Mouse (Mus musculus): ENCODE results near the gene Ccdc14. TPM values are rescaled to one million over a fixed set of nuclear protein-coding genes. Genes with fewer than 3 reads are reported as not detected.

The Ccdc14 gene
- polyA plus RNA-seq, 1 experiment from 2014 or later = 8.5 TPM

DNA sequence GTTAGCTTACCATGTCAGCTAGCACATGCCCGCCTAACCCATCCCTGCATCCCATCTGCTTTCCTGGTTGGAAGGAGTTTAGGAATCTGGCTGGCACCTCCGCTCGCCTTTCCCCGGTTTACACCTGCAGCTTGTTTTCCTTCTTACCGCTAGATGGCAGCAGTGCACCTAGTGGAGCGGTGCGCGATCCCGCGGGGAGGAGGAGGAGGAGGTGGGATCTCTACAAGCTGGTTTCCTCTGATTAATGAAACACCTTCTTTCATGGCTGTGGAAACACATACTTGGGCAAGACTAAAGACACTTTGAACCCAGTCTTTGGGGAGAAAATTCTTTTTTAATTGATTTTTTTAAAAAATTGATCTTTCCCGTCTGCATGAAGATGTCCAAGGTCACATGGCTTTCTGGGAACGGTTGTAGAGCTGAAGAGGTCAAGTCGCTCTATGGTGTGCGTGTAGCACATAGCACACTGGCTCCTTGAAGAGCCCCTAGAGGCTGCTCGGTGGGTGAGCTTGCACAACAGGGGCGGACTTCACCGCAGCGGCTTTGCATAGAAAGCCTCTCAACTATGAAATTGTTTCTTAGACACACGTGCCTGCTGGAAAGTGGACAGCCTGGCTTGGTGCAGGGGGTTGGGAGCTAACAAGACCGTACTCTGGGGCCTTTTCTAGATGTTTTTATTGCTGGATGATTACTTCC, 23.2 kb upstream of the Ccdc14 start:
- no peaks in the 10 kb centered on the region for H3K9me3 ChIP-seq (ENCODE audit: control insufficient read depth, low read length)
- no peaks in the 10 kb centered on the region for H3K36me3 ChIP-seq (ENCODE audit: control insufficient read depth, insufficient read depth, low read length)
- no peak overlapping the region for H3K27ac ChIP-seq (ENCODE audit: low read depth, low read length)
- no peaks in the 10 kb centered on the region for H3K4me1 ChIP-seq (replicated peaks; ENCODE audit: control insufficient read depth, insufficient read depth, low read length)
- H3K9ac ChIP-seq (ENCODE audit: low read depth, low read length) = no peak overlapping the region
- H3K4me3 ChIP-seq (ENCODE audit: low read depth, low read length) = no peak overlapping the region
- WGBS = 14% methylated on average over 20 of the region's 20 CpGs
- ATAC-seq (replicated peaks; ENCODE audit: low FRiP score) (no peak), DNase-seq (ENCODE audit: low spot score) (peak; percentile 57)
- peak overlapping the region; percentile 59 for H3K4me2 ChIP-seq
- peaks cover 6% of the 10 kb centered on the region for H3K27me3 ChIP-seq (replicated peaks; ENCODE audit: control insufficient read depth, insufficient read depth, low read length)

DNA sequence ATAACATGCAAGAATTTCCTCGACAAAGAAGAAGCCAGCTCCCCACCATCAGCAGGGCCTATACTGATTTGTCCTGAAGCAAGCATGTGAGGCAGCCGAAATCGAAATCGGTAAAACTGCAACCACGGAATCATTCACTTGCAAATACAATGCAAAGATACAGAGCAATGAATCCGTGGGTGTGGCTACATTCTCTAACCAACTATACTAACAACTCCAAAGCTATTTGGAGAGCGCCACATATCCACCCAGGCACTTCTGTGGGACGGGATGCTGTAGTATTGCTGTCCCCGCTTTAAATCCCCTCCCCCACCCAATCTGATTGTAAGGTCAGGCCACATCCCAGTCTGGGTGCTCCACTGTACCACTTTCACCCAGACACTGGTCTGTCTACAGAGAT, 22.1 kb upstream of the Ccdc14 start:
- Histone ChIP-seq H3K4me2 (no peak overlapping the region), H3K27ac (ENCODE audit: low read depth, low read length) (no peak overlapping the region), H3K4me3 (ENCODE audit: low read depth, low read length) (no peak overlapping the region), H3K4me1 (replicated peaks; ENCODE audit: control insufficient read depth, insufficient read depth, low read length) (no peaks in the 10 kb centered on the region), H3K27me3 (replicated peaks; ENCODE audit: control insufficient read depth, insufficient read depth, low read length) (peaks cover 6% of the 10 kb centered on the region), H3K36me3 (ENCODE audit: control insufficient read depth, insufficient read depth, low read length) (no peaks in the 10 kb centered on the region), H3K9ac (ENCODE audit: low read depth, low read length) (no peak overlapping the region), H3K9me3 (ENCODE audit: control insufficient read depth, low read length) (no peaks in the 10 kb centered on the region)
- 68% methylated on average over 9 of the region's 9 CpGs for WGBS
- no peak for ATAC-seq (replicated peaks; ENCODE audit: low FRiP score)
- no peak for DNase-seq (ENCODE audit: low spot score)

DNA sequence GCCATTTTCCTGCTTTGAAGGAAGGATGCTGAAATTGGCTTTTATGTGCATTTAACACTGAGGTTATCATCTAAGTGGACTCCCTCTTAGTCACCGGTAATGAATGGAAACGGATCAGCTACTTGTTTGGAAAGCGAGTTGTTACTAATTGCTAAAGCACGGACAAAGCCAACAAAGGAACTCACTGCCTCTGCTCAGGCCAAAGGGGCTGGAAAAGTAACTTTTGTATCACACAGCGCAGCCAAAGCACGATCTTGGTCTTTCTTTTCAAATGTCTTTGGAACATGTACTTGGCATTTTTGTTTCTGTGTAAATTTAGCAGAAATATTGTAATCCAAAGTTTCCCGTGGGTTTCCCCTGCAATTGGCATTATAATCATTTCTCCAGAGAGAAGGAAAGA, 18.4 kb upstream of the Ccdc14 start:
- Histone ChIP-seq H3K4me3 (ENCODE audit: low read depth, low read length) (no peak overlapping the region), H3K4me2 (no peak overlapping the region), H3K27me3 (replicated peaks; ENCODE audit: control insufficient read depth, insufficient read depth, low read length) (peaks cover 6% of the 10 kb centered on the region), H3K9ac (ENCODE audit: low read depth, low read length) (no peak overlapping the region), H3K9me3 (ENCODE audit: control insufficient read depth, low read length) (no peaks in the 10 kb centered on the region), H3K4me1 (replicated peaks; ENCODE audit: control insufficient read depth, insufficient read depth, low read length) (no peaks in the 10 kb centered on the region), H3K27ac (ENCODE audit: low read depth, low read length) (no peak overlapping the region), H3K36me3 (ENCODE audit: control insufficient read depth, insufficient read depth, low read length) (no peaks in the 10 kb centered on the region)
- DNase-seq (ENCODE audit: low spot score) = no peak
- 75% methylated on average over 7 of the region's 7 CpGs for WGBS
- no peak for ATAC-seq (replicated peaks; ENCODE audit: low FRiP score)

DNA sequence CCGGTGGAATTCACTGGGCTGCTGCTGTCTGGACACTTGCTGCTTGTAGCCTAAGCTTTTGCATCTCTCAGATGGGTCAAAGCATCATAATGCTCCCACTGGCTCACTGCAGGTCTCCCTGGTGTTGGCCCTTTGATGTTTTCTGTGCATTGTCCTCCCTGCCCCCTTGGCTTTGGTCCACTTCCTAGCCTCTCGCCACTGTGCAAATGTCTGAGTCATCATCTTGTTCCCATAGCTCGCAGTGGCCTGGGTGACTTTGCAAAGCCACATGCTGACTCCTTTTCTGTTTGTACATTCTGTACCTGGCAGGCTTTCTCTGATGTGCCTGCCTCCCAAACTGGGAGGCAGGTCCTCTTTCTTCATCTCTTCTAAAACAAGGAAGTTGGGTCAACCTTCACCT, 17.6 kb upstream of the Ccdc14 start:
- Histone ChIP-seq H3K27ac (ENCODE audit: low read depth, low read length) (no peak overlapping the region), H3K9ac (ENCODE audit: low read depth, low read length) (no peak overlapping the region), H3K36me3 (ENCODE audit: control insufficient read depth, insufficient read depth, low read length) (no peaks in the 10 kb centered on the region), H3K9me3 (ENCODE audit: control insufficient read depth, low read length) (no peaks in the 10 kb centered on the region), H3K4me1 (replicated peaks; ENCODE audit: control insufficient read depth, insufficient read depth, low read length) (no peaks in the 10 kb centered on the region), H3K27me3 (replicated peaks; ENCODE audit: control insufficient read depth, insufficient read depth, low read length) (peaks cover 6% of the 10 kb centered on the region), H3K4me2 (no peak overlapping the region), H3K4me3 (ENCODE audit: low read depth, low read length) (no peak overlapping the region)
- no peak for ATAC-seq (replicated peaks; ENCODE audit: low FRiP score)
- WGBS = 62% methylated on average over 3 of the region's 3 CpGs
- no peak for DNase-seq (ENCODE audit: low spot score)

DNA sequence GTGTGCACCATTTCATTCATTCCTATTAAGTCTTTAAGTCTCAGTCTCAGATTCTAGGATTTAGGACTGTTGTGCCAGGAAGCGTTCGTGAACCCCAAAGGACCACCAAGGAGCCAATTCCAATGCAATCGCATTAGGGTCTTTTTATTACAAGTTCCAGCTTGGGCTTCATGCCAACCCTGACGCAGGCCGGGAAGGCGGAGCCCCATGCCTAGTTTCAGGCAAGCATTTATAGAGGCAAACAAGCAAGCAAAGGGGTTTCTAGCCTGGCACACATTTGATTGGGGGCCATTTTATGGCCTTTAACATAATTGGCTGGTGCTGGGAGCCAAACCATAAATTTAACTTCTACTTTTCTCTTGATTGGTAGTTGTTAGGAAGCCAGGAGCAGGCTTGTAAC, 16.1 kb upstream of the Ccdc14 start:
- no peak overlapping the region for H3K9ac ChIP-seq (ENCODE audit: low read depth, low read length)
- no peak for DNase-seq (ENCODE audit: low spot score)
- H3K4me1 ChIP-seq (replicated peaks; ENCODE audit: control insufficient read depth, insufficient read depth, low read length) = no peaks in the 10 kb centered on the region
- H3K27ac ChIP-seq (ENCODE audit: low read depth, low read length) = no peak overlapping the region
- H3K9me3 ChIP-seq (ENCODE audit: control insufficient read depth, low read length) = no peaks in the 10 kb centered on the region
- no peaks in the 10 kb centered on the region for H3K36me3 ChIP-seq (ENCODE audit: control insufficient read depth, insufficient read depth, low read length)
- WGBS = 87% methylated on average over 6 of the region's 6 CpGs
- H3K4me2 ChIP-seq = no peak overlapping the region
- no peaks in the 10 kb centered on the region for H3K27me3 ChIP-seq (replicated peaks; ENCODE audit: control insufficient read depth, insufficient read depth, low read length)
- H3K4me3 ChIP-seq (ENCODE audit: low read depth, low read length) = no peak overlapping the region
- no peak for ATAC-seq (replicated peaks; ENCODE audit: low FRiP score)

DNA sequence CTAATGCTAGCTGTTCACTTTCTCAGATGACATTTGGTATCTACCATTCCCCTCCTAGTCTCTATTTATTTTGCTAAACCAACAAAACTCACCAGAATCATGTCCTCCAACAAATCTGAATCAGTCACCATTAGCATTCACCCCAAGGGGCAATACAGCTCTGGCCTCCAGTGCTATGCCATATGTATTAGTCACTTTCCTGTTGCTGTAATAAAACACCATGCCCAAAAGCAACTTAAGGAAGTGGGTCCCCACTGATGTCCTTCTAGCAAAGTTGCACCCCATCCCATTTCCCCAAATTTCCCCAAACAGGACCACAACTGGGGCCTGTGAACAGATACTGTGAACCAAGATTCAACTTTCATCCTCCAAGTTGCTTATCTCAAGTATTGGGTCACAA, 8.6 kb upstream of the Ccdc14 start:
- Histone ChIP-seq H3K36me3 (ENCODE audit: control insufficient read depth, insufficient read depth, low read length) (no peaks in the 10 kb centered on the region), H3K4me3 (ENCODE audit: low read depth, low read length) (no peak overlapping the region), H3K4me1 (replicated peaks; ENCODE audit: control insufficient read depth, insufficient read depth, low read length) (no peaks in the 10 kb centered on the region), H3K9me3 (ENCODE audit: control insufficient read depth, low read length) (no peaks in the 10 kb centered on the region), H3K4me2 (no peak overlapping the region), H3K27ac (ENCODE audit: low read depth, low read length) (no peak overlapping the region), H3K27me3 (replicated peaks; ENCODE audit: control insufficient read depth, insufficient read depth, low read length) (no peaks in the 10 kb centered on the region), H3K9ac (ENCODE audit: low read depth, low read length) (no peak overlapping the region)
- ATAC-seq (replicated peaks; ENCODE audit: low FRiP score) (no peak), DNase-seq (ENCODE audit: low spot score) (no peak)

DNA sequence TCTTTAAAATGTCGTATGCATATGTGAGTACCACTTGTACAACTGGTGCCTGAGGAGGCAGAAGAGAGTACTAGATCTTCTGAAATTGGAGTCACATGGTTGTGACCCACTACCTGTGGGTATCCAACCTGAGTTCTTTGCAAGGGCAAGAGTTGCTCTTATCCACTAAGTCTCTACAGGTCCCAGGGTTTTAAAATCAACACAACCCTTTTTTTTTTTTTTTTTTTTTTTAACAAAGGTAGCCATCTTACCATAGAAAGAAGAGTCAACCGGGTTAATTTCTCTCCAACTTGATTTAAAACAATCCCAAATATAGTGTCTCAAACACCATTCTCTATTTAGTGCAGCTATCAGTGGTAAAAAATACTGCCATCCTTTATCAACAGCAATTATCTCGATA, 537 bp upstream of the Ccdc14 start:
- Histone ChIP-seq H3K27ac (ENCODE audit: low read depth, low read length) (no peak overlapping the region), H3K4me3 (ENCODE audit: low read depth, low read length) (peak overlapping the region; percentile 69), H3K9me3 (ENCODE audit: control insufficient read depth, low read length) (no peaks in the 10 kb centered on the region), H3K4me2 (no peak overlapping the region; the same call in 1 of the 2 replicates), H3K27me3 (replicated peaks; ENCODE audit: control insufficient read depth, insufficient read depth, low read length) (no peaks in the 10 kb centered on the region), H3K36me3 (ENCODE audit: control insufficient read depth, insufficient read depth, low read length) (no peaks in the 10 kb centered on the region), H3K9ac (ENCODE audit: low read depth, low read length) (no peak overlapping the region), H3K4me1 (replicated peaks; ENCODE audit: control insufficient read depth, insufficient read depth, low read length) (peaks cover 6% of the 10 kb centered on the region)
- no peak for DNase-seq (ENCODE audit: low spot score)
- WGBS = 67% methylated on average over 3 of the region's 3 CpGs
- ATAC-seq (replicated peaks; ENCODE audit: low FRiP score) = no peak

DNA sequence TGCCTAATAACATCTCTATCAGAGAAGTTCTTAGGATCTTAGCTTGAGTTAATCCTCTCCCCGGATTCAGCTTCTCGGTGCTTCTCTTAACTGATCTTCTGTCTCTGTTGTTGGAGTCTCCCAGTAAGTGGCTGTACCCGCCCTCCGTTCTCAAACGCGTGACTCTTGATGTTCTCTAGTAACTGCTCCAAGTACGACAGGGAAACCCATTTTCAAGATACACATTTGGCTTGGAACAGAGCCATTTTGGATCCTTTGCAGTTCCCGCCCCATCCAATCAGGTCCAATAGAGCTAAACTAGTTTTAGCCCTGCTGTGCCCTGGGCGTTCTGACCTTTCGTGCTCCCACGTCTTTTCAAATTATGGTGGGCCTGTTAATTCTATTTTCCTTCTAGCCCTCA, 740 bp downstream of the Ccdc14 start:
- Histone ChIP-seq H3K27ac (ENCODE audit: low read depth, low read length) (peak overlapping the region; percentile 81), H3K9me3 (ENCODE audit: control insufficient read depth, low read length) (no peaks in the 10 kb centered on the region), H3K4me2 (peak overlapping the region; percentile 80), H3K4me1 (replicated peaks; ENCODE audit: control insufficient read depth, insufficient read depth, low read length) (peaks cover 6% of the 10 kb centered on the region), H3K9ac (ENCODE audit: low read depth, low read length) (peak overlapping the region; percentile 80), H3K36me3 (ENCODE audit: control insufficient read depth, insufficient read depth, low read length) (no peaks in the 10 kb centered on the region; the same call in 1 of the 2 replicates), H3K4me3 (ENCODE audit: low read depth, low read length) (peak overlapping the region; percentile 69), H3K27me3 (replicated peaks; ENCODE audit: control insufficient read depth, insufficient read depth, low read length) (no peaks in the 10 kb centered on the region)
- ATAC-seq (replicated peaks; ENCODE audit: low FRiP score) (0 out of 2 replicates have a peak, but pooled peaks have one; percentile 48), DNase-seq (ENCODE audit: low spot score) (no peak)
- 13% methylated on average over 11 of the region's 11 CpGs for WGBS

DNA sequence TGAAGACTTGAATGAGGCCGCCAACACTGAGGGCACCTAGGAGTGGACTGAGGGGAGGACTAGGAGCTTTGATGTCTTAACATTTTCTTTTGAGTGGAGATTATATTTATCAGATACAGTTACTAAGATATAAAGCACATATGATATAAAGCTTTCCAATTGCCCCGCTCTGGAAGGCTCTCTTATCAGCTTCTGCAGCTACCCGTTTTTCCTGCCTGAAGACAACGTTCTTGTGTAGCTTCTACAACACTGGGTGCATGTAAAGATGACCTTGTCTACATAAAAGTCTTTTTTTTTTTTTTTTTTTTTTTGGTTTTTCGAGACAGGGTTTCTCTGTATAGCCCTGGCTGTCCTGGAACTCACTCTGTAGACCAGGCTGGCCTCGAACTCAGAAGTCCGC, 4.1 kb downstream of the Ccdc14 start:
- DNase-seq (ENCODE audit: low spot score) (no peak), ATAC-seq (replicated peaks; ENCODE audit: low FRiP score) (no peak)
- 63% methylated on average over 6 of the region's 7 CpGs for WGBS

More for the DNA sequence above, 4.1 kb downstream of the Ccdc14 start:
- no peak overlapping the region for H3K27ac ChIP-seq (ENCODE audit: low read depth, low read length)
- no peaks in the 10 kb centered on the region for H3K27me3 ChIP-seq (replicated peaks; ENCODE audit: control insufficient read depth, insufficient read depth, low read length)
- no peak overlapping the region for H3K4me2 ChIP-seq
- H3K9ac ChIP-seq (ENCODE audit: low read depth, low read length) = no peak overlapping the region
- no peaks in the 10 kb centered on the region for H3K9me3 ChIP-seq (ENCODE audit: control insufficient read depth, low read length)
- H3K4me1 ChIP-seq (replicated peaks; ENCODE audit: control insufficient read depth, insufficient read depth, low read length) = peaks cover 6% of the 10 kb centered on the region
- H3K4me3 ChIP-seq (ENCODE audit: low read depth, low read length) = no peak overlapping the region
- H3K36me3 ChIP-seq (ENCODE audit: control insufficient read depth, insufficient read depth, low read length) = no peaks in the 10 kb centered on the region; the same call in 1 of the 2 replicates
